Mouse (Mus musculus) bone marrow, adult 2 months (tissue): Measurements from ENCODE around the gene Mvb12b. TPM values are rescaled to one million over a fixed set of nuclear protein-coding genes. Genes with fewer than 3 reads are reported as not detected.

ENCODE experiments used
- H3K27ac ChIP-seq: fragments of 200-500 bp; 2 replicates; pipeline ENCODE4 v1.5.1; 2012; ENCODE audit warnings: low read depth, mild to moderate bottlenecking, control low read depth, inconsistent platforms, low read length; ENCODE audit not compliant: control insufficient read depth, poor library complexity, insufficient read depth
- H3K4me1 ChIP-seq: fragments of 200-500 bp; 2 replicates; pipeline ENCODE4 v1.6.1; 2011; ENCODE audit warnings: low read length; ENCODE audit not compliant: control insufficient read depth, insufficient read depth
- H3K4me3 ChIP-seq: fragments of 200-500 bp; replicated peaks from 2 replicates; pipeline ENCODE3; 2011; ENCODE audit warnings: mild to moderate bottlenecking, low read depth, low read length, control low read depth; ENCODE audit not compliant: control insufficient read depth
- CTCF ChIP-seq: fragments of 200-500 bp; IDR thresholded peaks from 2 replicates; pipeline ENCODE4 v1.5.1; 2011; ENCODE audit warnings: low read length, control low read depth; ENCODE audit not compliant: control insufficient read depth, insufficient read depth
- POLR2A ChIP-seq: fragments of 200-500 bp; IDR thresholded peaks from 2 replicates; pipeline ENCODE4 v1.6.1; 2011; ENCODE audit warnings: low read depth, mild to moderate bottlenecking, control low read depth, low read length, borderline replicate concordance; ENCODE audit not compliant: control insufficient read depth
- WGBS: fragments of 180-500 bp; shearing (Covaris S2); methylation state at CpG from one replicate; pipeline ENCODE4 v1.1.7; 2018; 5-methylcytosine and 5-hydroxymethylcytosine counted together
- polyA plus RNA-seq: library from polyadenylated mRNA; stranded (reverse); fragments of >200 nt; gene quantifications from 2 replicates; pipeline ENCODE4 v1.2.4, GENCODE M21; 2011; ENCODE audit warnings: low replicate concordance; ENCODE audit not compliant: missing spikeins, insufficient read depth, insufficient read length

The Mvb12b gene
- polyA plus RNA-seq, 1 experiment, result 38.3 TPM

- WGBS, result 77% methylated on average over 3 of the region's 3 CpGs
- H3K4me3 ChIP-seq, result no peak overlapping the region
- no peak overlapping the region for H3K27ac ChIP-seq
- no peak for TF ChIP-seq CTCF
- no peak for TF ChIP-seq POLR2A
- H3K4me1 ChIP-seq, result no peaks in the 10 kb centered on the region
These were observed 179.7 kb downstream of the Mvb12b start for GRCm38 (mm10) chr2:33708096-33708495.

- no peak for TF ChIP-seq CTCF
- TF ChIP-seq POLR2A, result no peak
- H3K4me1 ChIP-seq, result no peaks in the 10 kb centered on the region
- H3K4me3 ChIP-seq, result no peak overlapping the region
- WGBS, result 76% methylated on average over 9 of the region's 9 CpGs
- no peak overlapping the region for H3K27ac ChIP-seq
These were observed 181.3 kb downstream of the Mvb12b start for GRCm38 (mm10) chr2:33706403-33706802.

DNA sequence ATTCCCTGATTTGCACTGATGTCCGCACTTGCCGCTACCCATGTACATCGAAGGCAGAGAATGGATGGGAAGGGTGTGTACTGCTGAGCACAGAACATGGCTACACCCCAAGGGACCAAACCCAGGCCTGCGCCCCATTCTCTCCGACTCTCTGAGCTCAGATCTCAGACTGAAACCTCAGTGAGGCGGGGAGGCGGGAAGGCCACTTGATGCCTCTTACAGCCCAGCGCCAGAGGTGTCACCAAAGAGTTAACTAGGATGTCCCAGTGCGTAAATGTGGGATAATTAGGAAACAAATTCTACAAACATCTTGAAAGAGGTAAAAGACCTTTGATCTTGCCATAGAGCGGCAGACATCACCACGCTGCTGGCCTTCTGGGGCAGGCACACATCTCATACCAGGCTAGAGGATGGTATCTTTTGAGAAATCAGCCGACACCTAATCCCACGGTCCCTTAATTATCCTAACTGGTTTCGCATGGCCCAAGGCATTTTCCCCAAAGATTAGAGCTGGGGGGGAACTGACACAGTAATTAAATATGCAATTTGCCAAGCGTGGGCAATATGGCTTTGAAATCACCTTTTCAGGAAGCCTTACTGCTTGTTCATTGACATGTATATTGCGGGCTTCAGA lies 181.9 kb downstream of the Mvb12b start:
- no peak for TF ChIP-seq POLR2A
- TF ChIP-seq CTCF, result no peak
- no peak overlapping the region for H3K4me3 ChIP-seq
- H3K4me1 ChIP-seq, result no peaks in the 10 kb centered on the region
- 79% methylated on average over 16 of the region's 16 CpGs for WGBS
- H3K27ac ChIP-seq, result no peak overlapping the region

DNA sequence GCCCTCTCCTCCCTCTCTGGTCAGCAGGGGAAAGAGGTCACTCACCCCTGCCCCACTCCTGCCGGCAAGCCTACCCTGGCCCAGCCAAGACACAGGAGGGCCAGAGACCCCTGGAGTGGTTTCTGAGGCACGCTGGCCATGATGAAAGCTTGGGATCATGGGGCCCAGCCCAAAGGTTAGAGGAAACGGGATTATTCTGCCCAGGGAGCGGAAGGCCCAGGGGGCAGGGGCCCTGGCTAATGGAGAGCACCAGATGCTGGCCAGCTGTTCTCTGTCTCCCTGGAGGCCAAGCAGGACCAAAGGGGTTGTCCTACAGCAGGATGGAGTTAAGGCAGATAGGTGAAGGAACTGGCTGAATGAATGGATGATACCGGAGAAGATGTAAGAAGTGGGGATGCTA lies 184.5 kb downstream of the Mvb12b start:
- TF ChIP-seq POLR2A (no peak), CTCF (no peak)
- H3K4me3 ChIP-seq, result no peak overlapping the region
- no peak overlapping the region for H3K27ac ChIP-seq
- WGBS, result 82% methylated on average over 5 of the region's 5 CpGs
- no peaks in the 10 kb centered on the region for H3K4me1 ChIP-seq

GRCm38 (mm10) chr2:33702705-33703104 lies 185.0 kb downstream of the Mvb12b start:
- Histone ChIP-seq H3K27ac (no peak overlapping the region), H3K4me3 (no peak overlapping the region), H3K4me1 (no peaks in the 10 kb centered on the region)
- no peak for TF ChIP-seq CTCF
- TF ChIP-seq POLR2A, result no peak
- WGBS, result 75% methylated on average over 5 of the region's 5 CpGs

- Histone ChIP-seq H3K4me1 (no peaks in the 10 kb centered on the region), H3K4me3 (no peak overlapping the region), H3K27ac (no peak overlapping the region)
- WGBS, result 67% methylated on average over 7 of the region's 7 CpGs
- TF ChIP-seq POLR2A (no peak), CTCF (no peak)
These were observed 186.3 kb downstream of the Mvb12b start for GRCm38 (mm10) chr2:33701446-33701815.

GRCm38 (mm10) chr2:33700581-33701445 lies 186.9 kb downstream of the Mvb12b start:
- Histone ChIP-seq H3K27ac (no peak overlapping the region; the same call in 1 of the 2 replicates), H3K4me1 (no peaks in the 10 kb centered on the region), H3K4me3 (no peak overlapping the region)
- WGBS, result 71% methylated on average over 15 of the region's 15 CpGs
- TF ChIP-seq CTCF, result no peak
- no peak for TF ChIP-seq POLR2A

DNA sequence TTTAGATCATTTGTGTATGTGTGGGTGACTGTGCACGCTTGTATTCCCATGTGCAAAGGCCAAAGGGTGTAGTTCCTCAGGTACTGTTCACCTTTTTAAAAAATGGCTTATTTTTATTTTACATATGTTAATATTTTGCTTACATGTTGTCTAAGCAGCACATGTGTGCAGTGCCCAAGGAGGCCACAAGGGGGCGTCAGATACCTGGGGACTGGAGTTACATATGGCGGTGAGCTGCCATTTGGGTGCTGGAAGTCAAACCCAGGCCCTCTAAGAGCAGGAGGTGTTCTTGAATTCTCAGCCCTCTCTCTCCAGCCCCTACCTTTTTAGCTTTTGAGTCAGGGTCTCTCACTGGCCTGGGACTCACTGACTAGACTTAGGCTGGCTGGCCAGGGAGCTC lies 188.8 kb downstream of the Mvb12b start:
- H3K4me3 ChIP-seq, result no peak overlapping the region
- H3K27ac ChIP-seq, result no peak overlapping the region
- no peaks in the 10 kb centered on the region for H3K4me1 ChIP-seq
- WGBS, result 56% methylated on average over 3 of the region's 3 CpGs
- TF ChIP-seq POLR2A (no peak), CTCF (peak; percentile 28; the same call in 1 of the 2 replicates)

- H3K4me3 ChIP-seq, result no peak overlapping the region
- 58% methylated on average over 3 of the region's 3 CpGs for WGBS
- TF ChIP-seq POLR2A (no peak), CTCF (peak; percentile 59)
- no peak overlapping the region for H3K27ac ChIP-seq
- H3K4me1 ChIP-seq, result no peaks in the 10 kb centered on the region
These were observed 191.3 kb downstream of the Mvb12b start for GRCm38 (mm10) chr2:33696428-33696827.

DNA sequence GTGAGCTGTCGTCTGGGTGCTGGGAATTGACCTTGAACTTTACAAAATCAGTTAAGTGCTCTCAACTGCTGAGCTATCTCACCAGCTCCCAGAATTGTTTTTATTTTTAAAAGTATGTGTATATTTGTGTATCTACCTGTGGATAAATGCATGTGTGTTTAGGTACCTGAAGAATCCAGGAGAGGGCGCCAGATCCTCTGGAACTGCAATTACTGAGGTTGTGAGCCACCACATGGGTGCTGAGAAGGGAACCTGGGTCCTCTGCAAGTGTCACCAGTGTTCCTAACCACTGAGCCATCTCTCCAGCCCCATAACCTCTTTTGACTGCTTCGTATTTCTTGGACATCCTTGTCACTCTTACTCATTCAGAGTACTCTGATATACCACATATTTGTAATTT lies 193.8 kb downstream of the Mvb12b start:
- Histone ChIP-seq H3K4me1 (no peaks in the 10 kb centered on the region), H3K4me3 (no peak overlapping the region), H3K27ac (no peak overlapping the region)
- 64% methylated on average over 3 of the region's 3 CpGs for WGBS
- no peak for TF ChIP-seq POLR2A
- TF ChIP-seq CTCF, result no peak
